Comparison of ENCODE assay signal across 35 mouse cellular contexts in genomic region chr2:112503978-112504377, GRCm38 (mm10). TPM values are rescaled to one million over a fixed set of nuclear protein-coding genes. Genes with fewer than 3 reads are reported as not detected.
"Had no signal": no experiment of that assay in that cellular context is flagged by ENCODE, and none has a peak within 500 bp of the region (broad histone marks: within the 10 kb centered on the region; RNA-seq: fewer than 3 reads in every experiment).

No protein-coding gene starts in this region.

- H3K36me3 ChIP-seq: embryonic facial prominence, embryonic 10.5 days; embryonic facial prominence, embryonic 12.5 days; embryonic facial prominence, embryonic 13.5 days; embryonic facial prominence, embryonic 15.5 days; forebrain, embryonic 10.5 days; forebrain, embryonic 12.5 days; forebrain, embryonic 15.5 days had no signal

- H3K27me3 ChIP-seq: embryonic facial prominence, embryonic 12.5 days; embryonic facial prominence, embryonic 13.5 days; embryonic facial prominence, embryonic 15.5 days; forebrain, embryonic 12.5 days; forebrain, embryonic 13.5 days; forebrain, embryonic 15.5 days had no signal

- DNase-seq: cerebellum, adult 2 months; cerebellum, adult 8-10 months; cerebellum, adult 9-10 months; cerebellum, adult 9-11 months; cerebellum, postnatal 10 days; cerebellum, postnatal 14 days; cerebellum, postnatal 25 days; cerebellum, postnatal 36 days; embryo, embryonic 11 days; forebrain, postnatal 0 days; gastrocnemius, postnatal 10 days; gastrocnemius, postnatal 14 days; gastrocnemius, postnatal 36 days; heart, adult 11 months; heart, adult 18-20 months; heart, adult 2 months had no signal

- H3K9ac ChIP-seq: embryonic facial prominence, embryonic 12.5 days; embryonic facial prominence, embryonic 13.5 days; embryonic facial prominence, embryonic 15.5 days; forebrain, embryonic 12.5 days; forebrain, embryonic 13.5 days; forebrain, embryonic 15.5 days; forebrain, postnatal 0 days had no signal

- H3K4me2 ChIP-seq: embryonic facial prominence, embryonic 12.5 days; embryonic facial prominence, embryonic 13.5 days; embryonic facial prominence, embryonic 15.5 days; forebrain, embryonic 12.5 days; forebrain, embryonic 13.5 days; forebrain, embryonic 15.5 days had no signal

- H3K4me3 ChIP-seq: embryonic facial prominence, embryonic 10.5 days; embryonic facial prominence, embryonic 12.5 days; embryonic facial prominence, embryonic 13.5 days; embryonic facial prominence, embryonic 15.5 days; erythroblast, embryonic 14.5 days; forebrain, embryonic 10.5 days; forebrain, embryonic 12.5 days; forebrain, embryonic 13.5 days; forebrain, embryonic 15.5 days; heart, adult 2 months had no signal

- H3K4me1 ChIP-seq: embryonic facial prominence, embryonic 12.5 days had no signal

- H3K27ac ChIP-seq: embryonic facial prominence, embryonic 10.5 days; embryonic facial prominence, embryonic 12.5 days; embryonic facial prominence, embryonic 13.5 days; embryonic facial prominence, embryonic 15.5 days; forebrain, embryonic 10.5 days; forebrain, embryonic 12.5 days; forebrain, embryonic 13.5 days; forebrain, embryonic 15.5 days; heart, adult 2 months had no signal

- ATAC-seq: forebrain, embryonic 13.5 days; forebrain, embryonic 14.5 days; forebrain, embryonic 15.5 days; forebrain, embryonic 16.5 days; forebrain, postnatal 0 days had no signal

- H3K9me3 ChIP-seq: embryonic facial prominence, embryonic 10.5 days; embryonic facial prominence, embryonic 12.5 days; embryonic facial prominence, embryonic 13.5 days; embryonic facial prominence, embryonic 15.5 days; forebrain, embryonic 10.5 days; forebrain, embryonic 12.5 days; forebrain, embryonic 13.5 days; forebrain, embryonic 15.5 days had no signal

RNA-seq across cellular contexts. Expression of gene Chrm5, which starts 23.4 kb away (rescaled TPM):
- total RNA-seq: common myeloid progenitor, adult 5-6 weeks; gastrocnemius, adult 18-20 months; gastrocnemius, adult 8-10 months; gastrocnemius, postnatal 14 days; gastrocnemius, postnatal 36 days; gastrocnemius, postnatal 4 days; granulocyte monocyte progenitor cell, adult 5-6 weeks; heart, adult 18-20 months; heart, adult 2 months; heart, adult 8-10 months had no signal
- polyA plus RNA-seq: embryonic facial prominence, embryonic 10.5 days; embryonic facial prominence, embryonic 11.5 days; embryonic facial prominence, embryonic 12.5 days; embryonic facial prominence, embryonic 13.5 days; embryonic facial prominence, embryonic 15.5 days; erythroblast, embryonic 14.5 days; forebrain, embryonic 13.5 days; gonadal fat pad, adult 2 months; heart, adult 2 months had no signal
